Mouse (Mus musculus): ENCODE measurements around the gene Naga. TPM values are rescaled to one million over a fixed set of nuclear protein-coding genes. Genes with fewer than 3 reads are reported as not detected.
A peak's percentile ranks its signal among the peaks of the same experiment; 100 is the strongest.

The Naga gene
- polyA plus RNA-seq, 1 experiment from 2014 or later = 42.2 TPM

DNA sequence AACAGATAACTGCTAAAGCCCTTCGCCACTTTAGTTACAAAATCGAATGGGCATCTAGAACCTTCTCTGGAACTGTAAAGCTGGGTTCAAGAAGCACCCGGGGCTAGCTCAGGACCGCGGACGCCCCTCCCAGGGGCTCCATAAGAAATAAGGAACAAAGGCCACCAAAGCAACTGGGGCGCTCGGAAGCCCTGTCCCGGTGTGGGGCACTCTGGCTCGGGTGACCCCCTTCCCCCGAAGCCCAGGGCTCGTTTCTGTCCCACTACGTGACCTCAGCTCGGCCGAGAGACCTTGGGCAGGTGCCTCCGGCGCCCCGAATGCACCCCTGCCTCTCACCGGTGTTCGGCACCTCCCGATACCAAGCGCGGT is 15.0 kb upstream of the Naga start:
- Histone ChIP-seq H3K4me1 (peaks cover 41% of the 10 kb centered on the region), H3K27me3 (replicated peaks) (no peaks in the 10 kb centered on the region), H3K4me2 (peak overlapping the region; percentile 90), H3K9me3 (no peaks in the 10 kb centered on the region), H3K9ac (peak overlapping the region; percentile 99), H3K36me3 (peaks cover 27% of the 10 kb centered on the region), H3K4me3 (peak overlapping the region; percentile 92), H3K27ac (replicated peaks) (peak overlapping the region; percentile 94)
- 1% methylated on average over 23 of the region's 23 CpGs for WGBS
- ATAC-seq (ENCODE audit: extremely low read depth, insufficient number of reproducible peaks, low FRiP score, low TSS enrichment) = peak; percentile 19

- H3K4me2 ChIP-seq = peak overlapping the region; percentile 90
- peak overlapping the region; percentile 92 for H3K4me3 ChIP-seq
- H3K27me3 ChIP-seq (replicated peaks) = no peaks in the 10 kb centered on the region
- H3K36me3 ChIP-seq = peaks cover 32% of the 10 kb centered on the region
- peak overlapping the region; percentile 94 for H3K27ac ChIP-seq (replicated peaks)
- 25% methylated on average over 14 of the region's 14 CpGs for WGBS
- H3K9ac ChIP-seq = peak overlapping the region; percentile 99
- H3K9me3 ChIP-seq = no peaks in the 10 kb centered on the region
- no peak for ATAC-seq (ENCODE audit: extremely low read depth, insufficient number of reproducible peaks, low FRiP score, low TSS enrichment)
- H3K4me1 ChIP-seq = peaks cover 39% of the 10 kb centered on the region
These were observed 14.5 kb upstream of the Naga start for GRCm38 (mm10) chr15:82353078-82353744.

GRCm38 (mm10) chr15:82351480-82351879 is 12.8 kb upstream of the Naga start:
- Histone ChIP-seq H3K27me3 (replicated peaks) (no peaks in the 10 kb centered on the region), H3K4me1 (peaks cover 57% of the 10 kb centered on the region), H3K9me3 (no peaks in the 10 kb centered on the region), H3K4me3 (peak overlapping the region; percentile 92), H3K27ac (replicated peaks) (peak overlapping the region; percentile 37; the same call in 1 of the 2 replicates), H3K4me2 (peak overlapping the region; percentile 90), H3K36me3 (peaks cover 42% of the 10 kb centered on the region), H3K9ac (peak overlapping the region; percentile 99)
- WGBS = 51% methylated on average over 3 of the region's 3 CpGs
- no peak for ATAC-seq (ENCODE audit: extremely low read depth, insufficient number of reproducible peaks, low FRiP score, low TSS enrichment)

GRCm38 (mm10) chr15:82350349-82350748 is 11.6 kb upstream of the Naga start:
- Histone ChIP-seq H3K36me3 (peaks cover 42% of the 10 kb centered on the region), H3K27me3 (replicated peaks) (no peaks in the 10 kb centered on the region), H3K9ac (no peak overlapping the region; the same call in 1 of the 2 replicates), H3K4me2 (peak overlapping the region; percentile 90), H3K27ac (replicated peaks) (no peak overlapping the region), H3K4me1 (peaks cover 58% of the 10 kb centered on the region), H3K4me3 (no peak overlapping the region), H3K9me3 (no peaks in the 10 kb centered on the region)
- no peak for ATAC-seq (ENCODE audit: extremely low read depth, insufficient number of reproducible peaks, low FRiP score, low TSS enrichment)
- 89% methylated on average over 4 of the region's 4 CpGs for WGBS

DNA sequence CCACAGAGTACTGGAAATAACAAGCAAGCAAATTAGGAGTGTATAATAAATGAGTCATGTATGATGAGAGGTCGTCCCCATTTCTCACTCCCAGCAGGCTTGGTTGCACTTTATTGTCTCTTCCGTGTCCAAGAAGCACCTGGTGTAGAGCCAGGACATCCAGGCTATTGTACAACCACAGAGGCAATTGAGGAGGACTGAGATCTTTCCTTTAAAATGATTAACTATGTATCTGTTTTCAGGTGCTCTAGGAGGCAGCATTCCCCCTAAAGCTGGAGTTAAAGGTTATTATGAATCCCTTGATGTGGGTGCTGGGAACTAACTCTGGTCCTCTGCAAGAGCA is 10.2 kb upstream of the Naga start:
- Histone ChIP-seq H3K9ac (no peak overlapping the region), H3K4me2 (peak overlapping the region; percentile 93; the same call in 1 of the 2 replicates), H3K4me1 (peaks cover 55% of the 10 kb centered on the region), H3K36me3 (peaks cover 44% of the 10 kb centered on the region), H3K27me3 (replicated peaks) (no peaks in the 10 kb centered on the region), H3K9me3 (no peaks in the 10 kb centered on the region), H3K4me3 (no peak overlapping the region), H3K27ac (replicated peaks) (no peak overlapping the region)
- 84% methylated on average over 2 of the region's 2 CpGs for WGBS
- ATAC-seq (ENCODE audit: extremely low read depth, insufficient number of reproducible peaks, low FRiP score, low TSS enrichment) = no peak

- Histone ChIP-seq H3K9me3 (no peaks in the 10 kb centered on the region), H3K27me3 (replicated peaks) (no peaks in the 10 kb centered on the region), H3K36me3 (peaks cover 46% of the 10 kb centered on the region), H3K4me3 (peak overlapping the region; percentile 74; the same call in 1 of the 2 replicates), H3K9ac (peak overlapping the region; percentile 87; the same call in 1 of the 2 replicates), H3K4me2 (peak overlapping the region; percentile 93), H3K27ac (replicated peaks) (no peak overlapping the region), H3K4me1 (peaks cover 54% of the 10 kb centered on the region)
- ATAC-seq (ENCODE audit: extremely low read depth, insufficient number of reproducible peaks, low FRiP score, low TSS enrichment) = no peak
- WGBS = 82% methylated on average over 8 of the region's 8 CpGs
These were observed 9.7 kb upstream of the Naga start for GRCm38 (mm10) chr15:82348258-82348998.

DNA sequence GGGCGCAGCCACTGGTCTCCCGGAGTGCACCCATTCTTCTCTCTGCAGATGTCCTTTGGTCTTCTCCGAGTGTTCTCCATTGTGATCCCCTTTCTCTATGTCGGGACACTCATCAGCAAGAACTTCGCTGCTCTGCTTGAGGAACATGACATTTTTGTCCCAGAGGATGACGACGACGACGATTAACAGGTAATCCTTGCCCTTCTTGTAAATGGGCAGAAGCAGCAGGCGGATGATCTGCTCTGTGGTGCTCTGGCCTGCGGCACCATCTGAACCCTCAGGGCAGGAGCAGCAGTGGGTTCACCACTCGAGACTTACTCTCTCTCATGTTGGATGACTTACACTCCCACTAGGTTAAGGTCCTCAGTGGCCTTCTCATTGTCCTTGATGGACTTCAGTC is 9.1 kb upstream of the Naga start:
- ATAC-seq (ENCODE audit: extremely low read depth, insufficient number of reproducible peaks, low FRiP score, low TSS enrichment) = no peak
- H3K27me3 ChIP-seq (replicated peaks) = no peaks in the 10 kb centered on the region
- H3K9me3 ChIP-seq = no peaks in the 10 kb centered on the region
- peaks cover 48% of the 10 kb centered on the region for H3K4me1 ChIP-seq
- no peak overlapping the region for H3K27ac ChIP-seq (replicated peaks)
- H3K4me2 ChIP-seq = peak overlapping the region; percentile 93
- WGBS = 91% methylated on average over 12 of the region's 12 CpGs
- H3K36me3 ChIP-seq = peaks cover 46% of the 10 kb centered on the region
- H3K9ac ChIP-seq = peak overlapping the region; percentile 87; the same call in 1 of the 2 replicates
- H3K4me3 ChIP-seq = peak overlapping the region; percentile 74

- H3K27ac ChIP-seq (replicated peaks) = peak overlapping the region; percentile 90
- H3K36me3 ChIP-seq = peaks cover 46% of the 10 kb centered on the region
- peak overlapping the region; percentile 87 for H3K9ac ChIP-seq
- H3K4me1 ChIP-seq = peaks cover 47% of the 10 kb centered on the region
- 80% methylated on average over 4 of the region's 4 CpGs for WGBS
- no peaks in the 10 kb centered on the region for H3K27me3 ChIP-seq (replicated peaks)
- H3K4me3 ChIP-seq = peak overlapping the region; percentile 74
- no peak for ATAC-seq (ENCODE audit: extremely low read depth, insufficient number of reproducible peaks, low FRiP score, low TSS enrichment)
- no peaks in the 10 kb centered on the region for H3K9me3 ChIP-seq
- peak overlapping the region; percentile 93 for H3K4me2 ChIP-seq
These were observed 8.6 kb upstream of the Naga start for GRCm38 (mm10) chr15:82347303-82347676.

DNA sequence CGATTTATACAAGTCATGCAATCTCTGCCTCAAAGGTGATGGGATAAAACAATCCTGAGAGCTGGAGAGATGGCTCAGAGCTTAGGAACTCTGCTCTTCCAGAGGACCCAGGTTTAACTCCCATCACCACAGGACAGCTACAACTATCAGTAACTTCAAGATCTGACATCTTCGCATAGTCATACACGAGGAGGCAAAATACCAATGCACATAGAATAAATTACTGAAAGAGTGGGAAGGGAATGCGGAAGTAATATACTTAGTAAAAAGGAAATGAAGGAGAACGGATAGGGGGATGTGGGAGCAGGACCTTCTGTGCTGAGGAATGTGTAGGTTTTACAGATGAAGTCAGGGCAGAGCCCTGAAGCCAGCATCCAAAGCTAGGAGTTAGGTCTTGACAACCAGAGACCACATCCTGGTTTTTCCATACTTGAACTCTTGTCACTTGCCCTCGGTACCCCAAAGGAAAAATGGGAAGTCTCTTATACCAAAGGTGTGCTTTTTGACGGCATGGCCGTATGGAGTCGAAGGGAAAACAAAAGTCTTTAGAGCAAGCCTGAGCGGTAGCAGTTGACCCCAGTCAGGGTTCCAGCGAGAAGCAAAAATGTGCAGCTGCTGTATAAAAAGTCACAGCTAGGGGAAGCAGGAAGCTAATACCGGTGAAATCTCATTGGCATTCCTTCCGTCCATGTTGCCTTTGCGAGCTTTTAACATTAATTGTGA is 8.0 kb upstream of the Naga start:
- peak overlapping the region; percentile 74 for H3K4me3 ChIP-seq
- no peak for ATAC-seq (ENCODE audit: extremely low read depth, insufficient number of reproducible peaks, low FRiP score, low TSS enrichment)
- H3K27me3 ChIP-seq (replicated peaks) = no peaks in the 10 kb centered on the region
- peak overlapping the region; percentile 93 for H3K4me2 ChIP-seq
- peaks cover 46% of the 10 kb centered on the region for H3K36me3 ChIP-seq
- peaks cover 47% of the 10 kb centered on the region for H3K4me1 ChIP-seq
- H3K9me3 ChIP-seq = no peaks in the 10 kb centered on the region
- WGBS = 46% methylated on average over 14 of the region's 14 CpGs
- H3K9ac ChIP-seq = peak overlapping the region; percentile 87
- H3K27ac ChIP-seq (replicated peaks) = peak overlapping the region; percentile 90

DNA sequence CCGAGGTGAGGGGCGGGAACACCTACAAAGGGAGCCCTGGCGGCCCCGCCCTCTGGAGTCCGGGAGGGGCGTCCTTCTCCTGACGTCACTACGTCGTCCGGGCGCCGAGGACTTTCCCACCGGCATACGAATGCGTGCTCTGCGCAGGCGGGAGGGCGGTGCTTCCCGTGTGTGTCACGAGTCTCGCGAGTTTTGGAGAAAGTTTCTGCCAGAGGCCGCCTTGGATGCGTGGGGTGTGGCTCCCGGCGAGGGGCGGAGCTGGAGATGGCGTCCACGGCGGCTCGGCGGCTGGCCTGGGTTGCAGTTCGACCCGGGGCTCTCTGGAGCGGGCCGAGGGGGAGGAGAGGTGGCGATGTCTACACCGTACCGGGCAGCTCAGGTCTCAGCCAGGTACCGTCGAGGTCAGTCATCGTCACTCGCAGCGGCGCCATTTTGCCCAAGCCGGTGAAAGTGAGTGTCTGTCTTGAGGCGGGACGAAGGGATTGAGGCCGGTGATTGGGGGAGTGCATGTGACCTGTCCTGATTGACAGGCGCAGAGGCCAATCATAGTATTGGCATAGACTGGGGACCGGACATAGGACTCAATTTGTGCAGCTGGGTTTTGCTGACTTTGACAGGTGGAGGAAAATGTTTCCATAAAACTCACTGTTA is 7.2 kb upstream of the Naga start:
- H3K36me3 ChIP-seq = peaks cover 42% of the 10 kb centered on the region
- WGBS = under 1% methylated on average over 51 of the region's 51 CpGs
- peak; percentile 89 for ATAC-seq (ENCODE audit: extremely low read depth, insufficient number of reproducible peaks, low FRiP score, low TSS enrichment)
- H3K4me1 ChIP-seq = peaks cover 47% of the 10 kb centered on the region
- no peaks in the 10 kb centered on the region for H3K27me3 ChIP-seq (replicated peaks)
- peak overlapping the region; percentile 90 for H3K27ac ChIP-seq (replicated peaks)
- H3K9me3 ChIP-seq = no peaks in the 10 kb centered on the region
- H3K4me2 ChIP-seq = peak overlapping the region; percentile 93
- H3K9ac ChIP-seq = peak overlapping the region; percentile 87
- H3K4me3 ChIP-seq = peak overlapping the region; percentile 74

GRCm38 (mm10) chr15:82344971-82345370 is 6.2 kb upstream of the Naga start:
- no peaks in the 10 kb centered on the region for H3K9me3 ChIP-seq
- H3K4me3 ChIP-seq = peak overlapping the region; percentile 74; the same call in 1 of the 2 replicates
- peak overlapping the region; percentile 34; the same call in 1 of the 2 replicates for H3K9ac ChIP-seq
- H3K4me2 ChIP-seq = peak overlapping the region; percentile 93
- peaks cover 32% of the 10 kb centered on the region for H3K36me3 ChIP-seq
- peaks cover 52% of the 10 kb centered on the region for H3K4me1 ChIP-seq
- WGBS = 80% methylated on average over 6 of the region's 6 CpGs
- no peak for ATAC-seq (ENCODE audit: extremely low read depth, insufficient number of reproducible peaks, low FRiP score, low TSS enrichment)
- peak overlapping the region; percentile 61 for H3K27ac ChIP-seq (replicated peaks)
- no peaks in the 10 kb centered on the region for H3K27me3 ChIP-seq (replicated peaks)

Measured in heart, embryonic 13.5 days (tissue).